Mouse (Mus musculus): Measurements from ENCODE around the gene Tfrc. TPM values are rescaled to one million over a fixed set of nuclear protein-coding genes. Genes with fewer than 3 reads are reported as not detected.

The Tfrc gene
- polyA plus RNA-seq, 1 experiment from 2014 or later, result 317 TPM

Other genes starting within 250 kb of the Tfrc start
- gene Tm4sf19, start 208.4 kb upstream of the Tfrc start, polyA plus RNA-seq (2015; fragmentation: Nextera tagmentation; extraction: Ambion mirVana), result not detected in 2 replicates
- 4.8 and 5.0 TPM in 2 replicates for gene Tctex1d2, start 189.2 kb upstream of the Tfrc start, polyA plus RNA-seq (2015; fragmentation: Nextera tagmentation; extraction: Ambion mirVana)
- gene Pcyt1a, start 178.0 kb upstream of the Tfrc start, polyA plus RNA-seq (2015; fragmentation: Nextera tagmentation; extraction: Ambion mirVana), result 38.1 and 42.1 TPM in 2 replicates
- 0.25 and 1.3 TPM in 2 replicates for gene Slc51a, start 121.0 kb upstream of the Tfrc start, polyA plus RNA-seq (2015; fragmentation: Nextera tagmentation; extraction: Ambion mirVana)
- not detected in 2 replicates for gene Zdhhc19, start 112.7 kb upstream of the Tfrc start, polyA plus RNA-seq (2015; fragmentation: Nextera tagmentation; extraction: Ambion mirVana)
- gene Tnk2, start 35.0 kb downstream of the Tfrc start, polyA plus RNA-seq (2015; fragmentation: Nextera tagmentation; extraction: Ambion mirVana), result 2.7 and 2.8 TPM in 2 replicates
- 0.70 and 0.78 TPM in 2 replicates for gene Muc4, start 127.0 kb downstream of the Tfrc start, polyA plus RNA-seq (2015; fragmentation: Nextera tagmentation; extraction: Ambion mirVana)
- gene Muc20, start 188.5 kb downstream of the Tfrc start, polyA plus RNA-seq (2015; fragmentation: Nextera tagmentation; extraction: Ambion mirVana), result 0.11 TPM in 1 of 2 replicates, not detected in the other
- not detected in 2 replicates for gene Smbd1, start 201.6 kb downstream of the Tfrc start, polyA plus RNA-seq (2015; fragmentation: Nextera tagmentation; extraction: Ambion mirVana)

Measured in liver, embryonic 16.5 days (tissue).